Mouse (Mus musculus) gastrocnemius, postnatal 36 days (tissue): ENCODE measurements around the gene Dph5. TPM values are rescaled to one million over a fixed set of nuclear protein-coding genes. Genes with fewer than 3 reads are reported as not detected.
"Not testable (repeated sequence)": the region's sequence is repeated elsewhere in the genome, so short reads cannot be mapped to it uniquely, and the experiment has no call there.

Experiments
- DNase-seq, 2 experiments: peaks; one replicate each; pipeline ENCODE4 v3.0.0; 2022
- intact Hi-C: fragments of 180-260 bp; cut with DNase I; formaldehyde crosslinking; loops from one replicate; pipeline ENCODE4 v1.15.1; 2025
- long read RNA-seq, 2 experiments: library from polyadenylated mRNA; stranded (forward); transcript quantifications; one replicate each; pipeline ENCODE4 v2.0.0; 2021
- total RNA-seq, 2 experiments: library from RNA; stranded (reverse); gene quantifications; 2 replicates each; pipeline ENCODE4 v1.2.3; 2021

The Dph5 gene
- 1 to 10 TPM; 4.9 to 6.7 TPM for total RNA-seq
- long read RNA-seq, experiment 1, partial matches to known transcripts, result 2 of 6 reads
- long read RNA-seq, experiment 1, other reads (novel, unspliced or antisense), result 1 of 6 reads
- long read RNA-seq, experiment 2, transcript Dph5-201 (8 exons, 1,576 nt), result major isoform, 5 of 11 reads
- long read RNA-seq, experiment 2, partial matches to known transcripts, result 5 of 11 reads
- long read RNA-seq, experiment 2, other reads (novel, unspliced or antisense), result 1 of 11 reads

DNA sequence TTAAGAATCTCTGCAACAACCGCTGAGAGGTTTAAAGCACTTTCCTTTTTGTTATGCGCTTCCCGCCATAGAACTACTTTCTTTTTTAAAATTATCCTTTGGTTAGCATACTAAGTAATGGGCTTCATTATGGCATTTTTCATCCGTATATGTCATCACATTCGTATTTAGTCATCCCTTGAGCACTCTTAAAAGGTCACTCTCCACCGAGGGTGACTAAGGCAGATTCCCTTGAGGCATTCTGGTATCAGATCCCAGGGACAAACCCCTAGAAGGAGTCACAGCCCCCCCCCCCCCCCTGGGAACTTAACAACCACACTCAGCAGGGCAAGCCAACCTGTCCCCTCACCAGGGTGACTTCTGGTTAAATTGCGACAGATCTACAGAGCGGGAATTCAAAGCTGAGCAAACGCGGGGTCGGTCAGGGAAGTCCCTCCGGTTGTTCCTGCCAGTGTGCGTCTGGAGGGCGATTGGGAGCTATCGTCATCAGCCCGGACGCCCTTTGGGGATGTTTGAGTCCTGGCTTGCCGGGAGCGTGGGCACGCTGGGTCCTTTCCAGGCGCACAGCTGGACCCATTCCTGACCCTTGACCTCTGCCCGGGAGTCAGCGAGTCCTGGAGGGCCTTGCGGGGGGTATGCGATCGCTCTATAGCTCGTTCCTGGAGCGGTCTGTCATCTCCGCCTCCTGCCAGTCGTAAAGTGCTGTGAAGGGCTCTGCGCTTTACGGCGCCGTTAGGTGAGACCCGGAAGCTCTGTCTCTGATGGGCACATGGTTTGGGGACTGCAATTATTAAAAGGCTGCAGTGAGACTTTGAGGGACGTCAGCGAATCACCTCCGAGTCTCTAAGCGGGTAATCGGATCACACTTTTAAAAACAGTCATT, at the start of gene Dph5:
Gene Dph5, plus strand, starts transcription at position 411 of the 883 bp plus-strand sequence.
- DNase-seq, result peak; percentile 82 to 86
- intact Hi-C loops, result no loop called here

DNA sequence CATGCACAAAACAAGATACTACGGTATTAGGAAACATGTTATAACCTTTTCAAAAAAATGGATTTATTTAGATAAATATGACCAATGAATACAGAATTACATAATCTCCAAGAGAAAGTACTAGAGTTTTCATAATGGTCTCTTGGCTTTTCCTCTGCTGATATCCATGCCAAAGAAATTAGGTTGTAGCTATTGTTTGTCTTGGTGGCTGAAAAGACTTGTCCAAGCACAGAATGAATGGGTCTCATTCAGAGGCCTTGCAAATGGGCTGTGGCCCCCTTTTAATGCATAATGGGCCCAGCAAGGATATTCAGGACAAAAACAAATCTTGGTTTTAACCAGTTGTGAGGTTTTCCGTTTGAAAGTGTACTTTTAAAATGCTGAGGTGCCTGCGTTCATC, 43.1 kb upstream of the Dph5 start:
- intact Hi-C loops, result no loop called here
- no peak for DNase-seq

DNA sequence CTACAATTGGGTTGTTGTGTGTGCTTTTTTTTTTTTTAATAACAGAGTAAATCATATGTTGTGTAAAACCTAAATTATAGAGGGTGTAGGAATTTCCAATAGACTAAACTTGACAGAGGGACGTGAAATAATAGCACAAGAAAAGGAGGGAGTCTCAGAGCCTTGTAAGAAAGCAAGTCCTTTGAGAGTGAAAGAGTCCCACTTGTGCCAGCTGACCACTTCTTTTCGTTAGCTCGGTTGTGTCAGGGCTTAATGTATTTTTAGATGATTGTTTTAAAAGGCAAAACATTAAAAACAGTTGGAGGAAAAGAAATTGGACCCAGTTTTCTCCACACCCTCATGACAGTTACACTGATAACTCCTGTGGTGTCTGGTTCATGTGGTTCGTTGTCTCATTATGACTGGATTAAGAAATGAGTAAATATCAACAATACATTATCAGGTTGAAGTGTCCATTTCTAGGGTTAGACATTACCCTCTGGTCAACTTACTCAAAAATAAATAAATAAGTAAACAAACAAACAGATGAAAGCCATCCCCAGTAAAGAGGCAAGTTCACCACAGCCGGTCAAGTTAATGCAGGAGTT, 42.5 kb upstream of the Dph5 start:
- DNase-seq, result no peak
- intact Hi-C loops, result no loop called here

DNA sequence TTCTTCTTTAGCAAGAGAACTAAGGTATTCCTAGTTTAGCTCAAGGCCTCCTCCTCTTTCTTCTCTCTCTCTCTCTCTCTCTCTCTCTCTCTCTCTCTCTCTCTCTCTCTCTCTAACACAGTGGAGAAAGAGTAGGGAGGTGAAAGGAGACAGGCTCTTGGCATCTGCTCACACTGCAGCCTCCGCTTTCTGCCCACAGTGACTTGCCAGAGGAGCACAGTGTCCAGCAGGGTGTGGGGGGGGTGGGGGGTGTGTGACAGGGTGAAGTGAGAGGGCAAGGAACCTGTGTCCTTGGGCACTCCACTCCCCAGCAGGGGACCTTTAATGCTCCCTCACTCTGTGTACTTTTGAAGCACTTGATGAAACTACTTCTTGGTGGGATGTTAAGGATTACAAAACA, 41.9 kb upstream of the Dph5 start:
- DNase-seq, result no peak
- intact Hi-C loops, result no loop called here

DNA sequence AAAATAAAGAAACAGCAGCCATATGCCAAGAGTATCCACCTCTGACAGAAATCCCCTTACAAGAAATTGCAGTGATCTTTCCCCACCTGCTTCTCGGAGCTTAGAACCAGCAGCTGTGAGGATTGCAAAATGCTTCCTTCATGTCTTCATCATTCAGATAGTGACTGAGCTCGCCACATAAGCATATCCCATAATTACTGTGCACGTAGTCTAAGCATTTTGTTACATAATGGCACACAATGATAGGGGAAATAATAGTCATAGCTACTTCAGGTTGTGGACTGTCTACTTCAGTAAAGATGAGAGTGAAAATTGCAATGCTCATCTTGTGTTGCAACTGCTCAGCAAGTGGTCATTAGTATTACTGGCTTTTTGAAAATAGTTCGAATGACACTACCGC, 41.5 kb upstream of the Dph5 start:
- intact Hi-C loops, result no loop called here
- DNase-seq, result no peak

DNA sequence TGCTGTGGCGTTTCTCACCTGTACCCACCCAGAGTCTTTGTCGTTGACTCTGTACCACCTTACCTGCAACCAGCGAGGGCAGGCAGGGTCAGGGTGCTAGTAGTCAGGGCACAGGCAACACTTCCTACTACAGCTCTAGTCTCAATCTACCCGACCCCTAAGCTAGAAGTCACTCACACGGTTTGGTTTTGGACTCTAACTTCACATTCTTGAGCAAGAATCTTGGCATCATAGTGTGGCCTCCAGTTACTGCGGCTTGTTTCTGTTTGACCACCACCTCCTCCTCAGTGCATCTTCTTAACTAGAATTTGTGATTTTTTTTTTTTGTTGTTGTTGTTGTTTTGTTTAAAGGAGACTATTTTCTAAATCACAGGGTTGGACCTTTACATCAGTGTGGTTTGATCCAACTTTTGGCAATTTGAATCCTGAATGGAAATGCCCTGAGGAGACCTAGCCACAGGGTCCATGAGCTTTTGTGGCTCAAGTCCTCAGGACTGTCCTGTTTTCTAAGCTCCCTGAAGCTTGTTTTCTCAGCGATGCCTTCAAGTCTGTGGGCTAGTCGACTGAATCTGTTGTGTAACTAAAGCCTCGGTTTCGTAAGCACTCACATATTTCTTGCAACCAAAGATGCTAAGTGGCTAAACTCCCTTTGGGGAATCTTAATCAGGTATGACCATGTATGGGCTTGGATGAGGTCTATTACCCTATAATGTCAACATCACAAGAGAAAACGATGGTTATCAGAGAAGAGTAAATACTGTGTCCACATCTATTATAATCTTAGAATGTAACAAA, 38.8 kb upstream of the Dph5 start:
- intact Hi-C loops, result no loop called here
- no peak for DNase-seq

DNA sequence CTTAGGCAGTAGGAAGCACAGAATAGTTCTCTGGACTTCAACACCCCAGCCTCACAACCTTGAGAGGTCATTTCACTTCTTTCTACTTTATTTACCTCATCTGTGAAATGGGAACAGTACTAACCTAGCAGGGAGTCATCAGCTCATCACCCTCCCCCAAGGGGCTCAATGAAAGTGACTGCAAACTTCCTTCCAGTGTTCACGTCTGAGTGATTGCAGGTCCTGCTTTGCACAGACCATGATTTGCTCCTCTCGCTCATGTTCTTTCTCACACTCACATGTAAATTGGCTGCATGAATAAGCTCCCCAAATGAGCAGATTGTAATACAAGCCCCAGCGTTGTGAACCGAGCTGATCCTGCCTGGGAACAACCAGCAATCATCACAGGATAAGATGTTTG, 36.7 kb upstream of the Dph5 start:
- intact Hi-C loops, result no loop called here

DNA sequence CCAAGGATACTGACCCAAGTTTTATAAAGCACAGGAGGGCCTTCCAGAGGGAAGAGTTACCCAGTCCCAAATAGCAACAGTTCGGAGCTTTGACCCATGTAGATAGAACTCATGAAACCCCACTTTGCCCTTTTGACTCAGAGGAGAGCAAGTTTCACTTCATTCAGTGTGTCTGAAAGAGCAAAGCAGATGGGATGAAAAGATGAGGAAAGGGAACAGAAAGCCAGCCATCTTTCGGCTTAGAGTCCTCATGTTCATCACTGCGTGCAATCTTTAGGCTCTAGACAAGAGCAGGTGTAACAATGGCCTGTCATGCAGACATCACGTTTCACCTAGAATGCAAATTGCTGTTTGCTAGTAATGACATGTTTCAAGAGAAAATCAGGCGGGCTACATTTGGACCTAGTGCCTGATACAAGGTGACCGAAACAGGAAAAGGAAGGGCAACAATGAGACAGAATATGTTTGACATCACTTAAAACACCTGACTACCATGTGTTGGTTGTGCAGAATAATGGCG, 32.9 kb upstream of the Dph5 start:
- intact Hi-C loops, result no loop called here
- DNase-seq, result no peak

More for the DNA sequence above, 36.7 kb upstream of the Dph5 start:
- no peak for DNase-seq

DNA sequence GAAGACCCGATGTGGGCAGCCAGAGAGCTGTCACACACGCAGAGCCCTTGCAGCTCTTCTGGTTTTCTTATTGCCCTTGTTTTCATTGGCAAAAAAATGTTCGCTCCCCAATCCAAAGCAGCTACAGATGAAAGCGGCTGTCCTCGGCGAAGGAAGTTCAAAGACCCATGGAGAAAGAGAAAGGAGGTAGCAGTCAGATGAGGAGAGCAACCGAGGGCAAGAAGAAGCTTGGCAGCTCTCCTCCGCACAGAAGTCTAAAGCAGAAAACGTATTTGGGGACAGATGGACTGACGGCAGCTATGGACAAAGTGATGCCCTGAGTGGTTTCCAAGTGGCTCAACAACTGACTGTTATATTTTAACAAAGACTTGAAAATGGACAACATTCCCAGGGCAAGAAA, 32.1 kb upstream of the Dph5 start:
- no peak for DNase-seq
- intact Hi-C loops, result no loop called here

DNA sequence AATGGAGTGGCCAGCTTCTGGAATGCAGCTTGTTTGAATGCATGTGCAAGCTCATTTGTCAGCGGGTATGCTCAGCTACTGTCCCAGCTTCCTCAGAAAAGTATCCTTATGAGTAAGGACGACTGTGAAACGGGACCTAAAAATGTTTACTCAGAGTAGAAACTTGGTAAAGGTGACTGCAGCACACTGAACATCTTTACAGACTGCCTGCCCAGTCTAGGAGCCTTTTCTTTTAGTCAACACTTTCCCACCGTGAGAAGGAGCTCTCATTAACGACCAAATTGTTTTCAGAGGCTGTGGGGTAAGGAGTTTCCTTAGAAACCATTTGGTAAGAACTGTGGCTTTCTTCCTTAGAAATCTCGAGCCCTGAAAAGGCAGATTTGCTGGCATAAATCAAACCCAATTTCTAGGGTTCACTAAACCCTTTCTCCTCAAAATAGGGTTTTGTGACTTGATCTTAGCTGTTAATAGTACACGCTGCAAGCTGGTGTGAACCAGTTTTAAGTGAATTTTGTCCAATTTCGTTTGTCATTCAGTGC, 31.1 kb upstream of the Dph5 start:
- DNase-seq, result no peak
- intact Hi-C loops, result no loop called here

DNA sequence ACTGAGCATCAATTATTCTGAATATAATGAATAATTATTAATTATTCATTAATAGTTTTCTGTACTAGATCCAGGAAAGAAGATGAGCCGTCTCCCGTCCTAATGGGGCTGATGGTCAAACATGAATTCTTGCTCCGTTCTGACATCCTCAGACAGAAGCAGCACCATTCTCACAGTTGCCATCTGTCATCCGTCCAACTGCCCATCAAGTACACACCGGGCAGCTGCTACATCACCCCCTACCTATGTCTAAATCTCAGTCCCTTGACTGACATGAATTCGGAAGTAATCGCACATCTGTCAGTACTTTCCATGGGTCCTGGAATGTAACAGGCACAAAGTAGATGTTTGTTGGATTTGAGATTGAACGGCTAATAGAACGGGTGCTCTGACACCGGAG, 30.2 kb upstream of the Dph5 start:
- intact Hi-C loops, result no loop called here
- no peak for DNase-seq

DNA sequence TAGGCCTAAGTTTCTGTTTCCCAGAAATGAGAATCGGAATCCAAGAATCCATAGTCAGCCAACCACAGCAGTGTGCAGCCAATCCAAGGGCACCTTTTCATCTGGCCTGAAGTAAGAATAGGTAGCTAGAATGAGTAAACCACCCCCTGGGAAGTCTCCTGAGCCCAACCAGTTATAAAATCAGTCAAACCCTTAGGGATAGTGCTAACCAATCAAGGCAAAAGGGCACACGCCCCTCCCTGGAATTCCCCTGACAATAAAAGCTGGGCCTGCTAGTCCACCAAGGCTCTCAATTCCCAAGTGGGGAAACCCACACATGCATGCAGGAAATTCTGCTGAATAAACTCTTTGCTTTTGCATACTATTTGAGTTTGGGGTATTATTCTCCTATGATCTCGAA, 28.8 kb upstream of the Dph5 start:
- intact Hi-C loops, result no loop called here
- no peak for DNase-seq

DNA sequence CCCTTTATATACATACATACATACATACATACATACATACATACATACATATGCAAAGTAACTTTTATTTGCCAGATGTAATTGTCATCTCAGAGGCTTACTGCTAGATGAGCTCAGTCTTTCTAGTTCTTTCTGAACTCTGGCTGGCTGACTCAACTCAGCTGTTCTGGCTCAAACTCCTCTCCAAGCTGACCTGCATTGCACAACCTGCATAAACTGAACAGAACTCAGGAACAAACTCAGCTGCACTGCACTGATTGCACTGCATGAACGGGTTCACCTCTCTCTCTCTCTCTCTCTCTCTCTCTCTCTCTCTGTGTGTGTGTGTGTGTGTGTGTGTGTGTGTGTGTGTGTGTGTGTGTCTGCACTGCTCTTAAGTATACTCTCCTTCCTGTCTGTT, 26.9 kb upstream of the Dph5 start:
- DNase-seq, intact Hi-C loops: not testable (repeated sequence)

DNA sequence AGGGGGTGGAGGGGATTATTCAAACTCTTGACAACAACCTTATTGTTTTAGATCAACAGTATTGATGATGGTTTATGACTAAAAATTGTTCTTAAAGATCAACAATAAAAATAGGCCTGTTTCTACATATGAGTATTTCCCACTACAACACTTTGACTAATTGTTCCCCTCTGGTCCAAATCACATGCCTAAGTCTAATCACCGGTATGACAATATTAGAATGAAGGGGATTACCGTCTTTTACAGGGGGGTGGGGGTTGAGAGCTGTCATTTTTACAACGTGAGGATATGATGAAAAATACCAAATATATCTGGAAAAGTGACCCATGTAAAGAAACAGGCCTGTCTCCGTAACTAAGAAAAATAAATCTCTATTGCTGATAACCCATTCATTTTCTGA, 24.1 kb upstream of the Dph5 start:
- no peak for DNase-seq
- intact Hi-C loops, result no loop called here

DNA sequence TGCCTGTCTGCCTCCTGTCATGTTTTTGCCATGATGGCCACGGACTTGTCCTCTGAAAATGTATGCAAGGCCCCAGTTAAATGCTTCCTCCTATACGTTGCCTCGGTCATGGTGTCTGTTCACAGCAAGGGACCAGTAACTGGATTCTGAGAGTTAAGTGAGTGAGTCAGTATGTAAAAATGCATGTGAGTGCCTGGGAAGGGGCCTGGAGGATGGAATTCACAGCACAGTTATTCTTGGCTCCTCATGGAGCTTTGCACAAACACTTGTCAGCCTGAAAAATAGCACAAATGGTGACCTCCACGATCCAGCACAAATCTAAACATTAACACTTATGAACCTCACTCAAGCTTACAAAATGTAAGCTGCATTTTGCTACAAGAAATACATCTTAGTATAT, 20.5 kb upstream of the Dph5 start:
- DNase-seq, result no peak
- intact Hi-C loops, result no loop called here

DNA sequence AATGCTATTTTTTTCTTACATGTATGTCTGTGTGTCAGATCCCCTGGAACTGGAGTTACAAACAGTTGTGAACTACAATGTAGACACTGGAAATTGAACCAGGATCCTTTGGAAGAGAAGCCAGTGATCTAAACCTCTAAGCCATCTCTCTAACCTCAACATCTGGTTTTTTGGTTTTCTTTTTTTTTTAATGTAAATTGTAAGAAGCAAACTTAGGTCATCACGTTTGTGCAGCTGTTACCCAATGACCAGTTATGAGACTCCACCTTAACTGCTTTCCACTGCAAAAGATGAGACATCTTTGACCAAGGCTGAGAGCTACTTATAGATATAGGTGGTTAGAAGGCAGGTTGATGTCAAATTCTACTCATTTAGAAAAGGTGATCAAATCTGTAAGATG, 19.7 kb upstream of the Dph5 start:
- intact Hi-C loops, result no loop called here

DNA sequence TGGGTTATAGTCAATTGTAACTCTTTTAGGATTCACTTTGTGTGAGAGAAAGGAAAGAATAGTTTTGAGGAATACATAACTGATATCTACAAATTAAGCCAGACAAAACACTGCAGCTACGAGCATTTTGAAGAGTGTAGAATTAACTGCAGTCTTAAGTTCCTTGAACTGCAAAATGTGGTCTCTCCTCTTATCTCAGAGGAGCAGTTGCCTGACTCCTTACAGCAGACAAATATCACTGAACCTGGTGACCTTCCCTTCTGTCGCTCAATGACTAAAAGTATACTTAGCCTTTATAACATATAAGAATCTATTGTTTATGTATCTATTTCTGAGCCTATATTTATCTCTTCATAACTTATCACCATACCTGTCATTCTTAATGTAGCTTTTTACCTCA, 18.3 kb upstream of the Dph5 start:
- intact Hi-C loops, result no loop called here
- DNase-seq, result no peak

More for the DNA sequence above, 19.7 kb upstream of the Dph5 start:
- DNase-seq, result no peak

DNA sequence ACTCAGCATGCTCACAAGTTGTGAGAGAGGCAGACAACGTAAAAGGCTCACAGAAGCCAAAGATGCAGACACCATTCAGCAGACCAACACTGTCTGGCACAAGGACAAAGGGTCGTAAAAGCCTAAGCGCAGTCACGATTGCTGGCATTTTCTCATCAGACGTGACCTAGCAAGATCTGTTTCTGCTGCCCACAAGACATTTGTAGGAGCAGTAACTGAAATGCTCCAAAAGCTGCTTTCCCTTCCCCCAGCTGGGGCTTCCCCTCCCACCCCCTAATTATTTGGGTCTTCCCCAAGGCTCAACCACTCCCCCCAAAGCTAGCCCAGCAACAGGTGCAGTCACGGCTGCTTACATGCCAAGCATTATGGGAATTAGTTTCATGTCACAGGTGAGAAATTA, 12.1 kb upstream of the Dph5 start:
- intact Hi-C loops, result no loop called here
- no peak for DNase-seq

DNA sequence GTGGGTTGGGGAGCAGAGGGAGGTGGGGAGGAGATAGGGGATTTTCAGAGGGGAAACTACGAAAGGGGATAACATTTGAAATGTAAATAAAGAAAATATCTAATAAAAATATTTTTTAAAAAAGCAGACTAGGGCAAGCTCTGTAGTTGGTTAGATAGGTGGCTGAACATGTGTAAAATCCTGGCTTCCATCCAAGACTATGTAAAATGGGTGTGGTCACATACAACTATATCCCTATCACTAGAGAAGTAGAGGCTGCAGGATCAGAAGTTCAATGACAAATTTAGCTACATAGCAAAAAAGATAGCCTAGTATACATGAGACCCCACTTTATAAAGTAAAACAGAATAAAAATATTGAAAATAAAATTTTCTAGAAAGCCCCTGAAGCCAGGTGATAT, 10.5 kb upstream of the Dph5 start:
- no peak for DNase-seq
- intact Hi-C loops, result no loop called here

DNA sequence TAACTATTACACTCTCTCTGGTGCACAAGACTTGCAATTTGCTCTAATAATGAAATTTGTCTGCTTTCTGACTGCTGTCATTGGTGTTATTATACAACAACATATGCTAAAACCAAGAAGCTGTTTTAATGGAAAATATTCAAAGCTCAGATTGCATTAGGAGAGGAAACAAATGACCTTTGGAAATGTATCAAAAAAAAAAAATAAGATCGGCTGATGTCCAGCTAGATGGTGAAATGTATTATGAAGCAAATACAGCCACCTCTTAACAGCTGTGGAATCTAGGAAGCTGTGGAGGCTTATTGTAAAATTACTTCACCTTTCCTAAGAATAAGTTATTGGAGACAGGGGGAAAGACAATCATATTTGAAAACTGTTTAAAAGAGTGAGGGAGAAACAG, 3.6 kb upstream of the Dph5 start:
- intact Hi-C loops, result no loop called here
- no peak for DNase-seq
